Mouse (Mus musculus) spleen, adult 2 months (tissue): ENCODE measurements around the gene Catsper3. TPM values are rescaled to one million over a fixed set of nuclear protein-coding genes. Genes with fewer than 3 reads are reported as not detected.

Experiments
- DNase-seq, 2 experiments: peaks; one replicate each; pipeline versions ENCODE4 v3.0.0 to v3.0.0-alpha.2; 2012 to 2021; ENCODE audit warnings: low spot score in 2 of 2, low read depth in 1 of 2
- H3K27ac ChIP-seq: fragments of 200-500 bp; 2 replicates; pipeline ENCODE4 v1.5.1; 2012; ENCODE audit warnings: low read length, inconsistent platforms; ENCODE audit not compliant: insufficient read depth
- H3K27me3 ChIP-seq: fragments of 200-500 bp; 2 replicates; pipeline ENCODE4 v1.6.1; 2012; ENCODE audit warnings: mild to moderate bottlenecking, moderate library complexity, low read length, inconsistent platforms; ENCODE audit not compliant: control insufficient read depth, insufficient read depth
- H3K36me3 ChIP-seq: fragments of 200-500 bp; 2 replicates; pipeline ENCODE4 v1.6.1; 2012; ENCODE audit warnings: mild to moderate bottlenecking, low read length, inconsistent platforms; ENCODE audit not compliant: control insufficient read depth, insufficient read depth
- H3K4me1 ChIP-seq: fragments of 200-500 bp; 2 replicates; pipeline ENCODE4 v1.6.1; 2011; ENCODE audit warnings: inconsistent platforms; ENCODE audit not compliant: control insufficient read depth, insufficient read depth, insufficient read length
- H3K4me3 ChIP-seq: fragments of 200-500 bp; 2 replicates; pipeline ENCODE4 v1.5.1; 2011; ENCODE audit warnings: mild to moderate bottlenecking, inconsistent platforms; ENCODE audit not compliant: insufficient read depth, insufficient read length; ENCODE audit errors: extremely low read depth
- CTCF ChIP-seq: fragments of 200-500 bp; IDR thresholded peaks from 2 replicates; pipeline ENCODE4 v1.5.1; 2011; ENCODE audit warnings: mild to moderate bottlenecking, inconsistent platforms; ENCODE audit not compliant: insufficient read depth, insufficient read length, insufficient replicate concordance; ENCODE audit errors: extremely low read depth
- POLR2A ChIP-seq: fragments of 200-500 bp; IDR thresholded peaks from 2 replicates; pipeline ENCODE4 v1.6.1; 2011; ENCODE audit warnings: low read depth, low read length, inconsistent platforms
- WGBS: fragments of 180-500 bp; shearing (Covaris S2); methylation state at CpG from one replicate; pipeline ENCODE4 v1.1.7; 2018; 5-methylcytosine and 5-hydroxymethylcytosine counted together
- polyA plus RNA-seq: library from polyadenylated mRNA; depleted of rRNA; stranded (reverse); fragments of >200 nt; gene quantifications from 2 replicates; pipeline ENCODE4 v1.2.3, GENCODE M21; 2012; rRNA removed

Catsper3 gene
- polyA plus RNA-seq, 1 experiment: 0.06 TPM

DNA sequence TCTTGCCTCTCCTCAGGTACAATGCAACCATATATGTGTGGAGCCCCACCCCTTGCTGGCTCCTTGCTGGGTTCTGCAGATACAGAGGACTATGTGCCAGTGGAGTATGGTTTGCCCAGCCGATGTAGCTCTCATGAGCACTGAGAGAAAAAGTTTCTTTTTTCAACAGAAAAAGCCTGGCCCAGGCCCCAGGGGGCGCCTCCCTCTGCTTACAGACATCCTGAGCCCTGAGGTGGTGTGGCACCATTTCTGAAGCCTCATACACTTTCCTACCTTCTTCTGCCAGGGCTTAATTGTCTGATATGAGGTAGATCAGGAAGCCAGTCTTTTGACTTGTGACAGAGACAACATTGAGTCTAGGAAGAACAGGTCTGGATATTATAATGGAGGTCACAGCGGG is 67.8 kb downstream of the Catsper3 start:
- Histone ChIP-seq H3K27ac (no peak overlapping the region), H3K36me3 (no peaks in the 10 kb centered on the region), H3K27me3 (no peaks in the 10 kb centered on the region; the same call in none of the 2 replicates), H3K4me1 (no peaks in the 10 kb centered on the region), H3K4me3 (no peak overlapping the region)
- whole genome bisulfite sequencing: 75% methylated on average over 3 of the region's 3 CpGs
- no peak for TF ChIP-seq CTCF
- no peak for TF ChIP-seq POLR2A
- DNase-seq: no peak

DNA sequence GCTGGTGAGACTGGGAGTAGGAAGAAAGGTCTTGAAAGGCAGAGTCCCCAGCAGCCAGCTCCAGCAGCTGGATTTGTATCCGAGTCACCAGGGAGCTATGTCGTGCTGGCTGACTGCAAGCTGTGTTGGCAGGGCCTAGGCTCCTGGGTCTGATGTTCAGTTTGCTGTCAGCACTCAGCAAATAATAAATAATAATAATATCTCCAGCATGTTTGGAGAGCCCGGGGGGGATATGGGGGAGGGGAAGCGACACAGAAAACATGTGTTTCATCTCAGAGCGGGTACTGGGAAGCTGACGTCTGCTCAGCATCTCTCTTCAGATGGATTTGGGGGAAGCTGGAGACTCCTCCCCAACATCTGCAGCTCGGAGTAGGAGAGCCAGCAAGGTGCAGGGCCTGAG is 71.4 kb downstream of the Catsper3 start:
- Histone ChIP-seq H3K27ac (no peak overlapping the region), H3K4me1 (no peaks in the 10 kb centered on the region), H3K36me3 (no peaks in the 10 kb centered on the region), H3K4me3 (no peak overlapping the region), H3K27me3 (no peaks in the 10 kb centered on the region)
- 73% methylated on average over 7 of the region's 7 CpGs for WGBS
- TF ChIP-seq POLR2A: no peak
- no peak for TF ChIP-seq CTCF
- DNase-seq: no peak

DNA sequence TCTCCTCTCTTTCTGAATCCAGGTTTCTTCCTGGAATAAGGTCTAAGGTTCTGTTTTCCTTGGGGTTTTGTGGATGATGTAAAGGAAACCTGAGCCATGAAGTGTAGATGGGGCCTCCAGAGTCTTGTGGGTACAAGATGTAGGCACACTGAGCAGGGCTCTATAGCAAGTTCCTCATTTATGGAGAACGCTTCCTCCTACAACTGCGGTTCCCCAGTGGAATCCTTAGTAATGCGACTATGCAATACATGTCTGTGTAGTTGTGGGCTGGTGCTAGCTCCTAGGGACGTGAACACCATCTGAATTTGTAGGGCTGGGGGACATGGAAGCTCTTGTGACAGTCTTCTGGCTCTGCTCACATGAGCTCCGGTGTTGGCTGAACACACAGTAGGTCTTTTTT is 74.1 kb downstream of the Catsper3 start:
- H3K27ac ChIP-seq: no peak overlapping the region
- 30% methylated on average over 5 of the region's 5 CpGs for WGBS
- no peaks in the 10 kb centered on the region for H3K27me3 ChIP-seq
- H3K4me1 ChIP-seq: no peaks in the 10 kb centered on the region
- TF ChIP-seq CTCF (no peak), POLR2A (no peak)
- no peak overlapping the region for H3K4me3 ChIP-seq
- no peak for DNase-seq
- H3K36me3 ChIP-seq: no peaks in the 10 kb centered on the region

Other genes with a start within 250 kb of the Catsper3 start
- 101 and 113 TPM in 2 replicates for gene Ddx41, start 247.9 kb upstream of the Catsper3 start, polyA plus RNA-seq
- 119 and 122 TPM in 2 replicates for gene Fam193b, start 213.4 kb upstream of the Catsper3 start, polyA plus RNA-seq
- 42.4 and 45.7 TPM in 2 replicates for gene Tmed9, start 210.8 kb upstream of the Catsper3 start, polyA plus RNA-seq
- gene B4galt7, start 184.7 kb upstream of the Catsper3 start, polyA plus RNA-seq: 22.8 and 25.7 TPM in 2 replicates
- gene Caml, start 161.6 kb upstream of the Catsper3 start, polyA plus RNA-seq: 7.6 and 8.5 TPM in 2 replicates
- gene Ddx46, start 149.5 kb upstream of the Catsper3 start, polyA plus RNA-seq: 10.4 and 12.3 TPM in 2 replicates
- 16.2 and 18.2 TPM in 2 replicates for gene B230219D22Rik, start 91.4 kb upstream of the Catsper3 start, polyA plus RNA-seq
- 18.6 and 21.2 TPM in 2 replicates for gene Txndc15, start 69.9 kb upstream of the Catsper3 start, polyA plus RNA-seq
- gene Pcbd2, start 57.2 kb upstream of the Catsper3 start, polyA plus RNA-seq: 14.1 and 23.5 TPM in 2 replicates
- gene Pitx1, start 51.6 kb downstream of the Catsper3 start, polyA plus RNA-seq: not detected in 2 replicates